Mouse (Mus musculus) CH12.LX (cell line): ENCODE results near the gene Olfr1022.

ENCODE experiments used
- CHD1 ChIP-seq: IDR thresholded peaks from 2 replicates; pipeline ENCODE4 v1.6.1; 2012; ENCODE audit warnings: low read depth, low read length, improper control_type of control experiment, inconsistent platforms
- CTCF ChIP-seq, 2 experiments: IDR thresholded peaks in 1 of 2; conservative IDR thresholded peaks in 1 of 2; 2 replicates each; pipeline ENCODE4 v1.5.1; 2011 to 2012; ENCODE audit warnings: low read depth in 2 of 2, low read length in 2 of 2, improper control_type of control experiment in 1 of 2, inconsistent platforms in 1 of 2, mild to moderate bottlenecking in 1 of 2, moderate library complexity in 1 of 2
- ELF1 ChIP-seq: IDR thresholded peaks from 2 replicates; pipeline ENCODE4 v1.6.1; 2014; ENCODE audit warnings: low read depth, mild to moderate bottlenecking, inconsistent platforms, low read length, improper control_type of control experiment
- EP300 ChIP-seq: IDR thresholded peaks from 2 replicates; pipeline ENCODE4 v1.6.1; 2011; ENCODE audit warnings: low read length, improper control_type of control experiment
- GABPA ChIP-seq: IDR thresholded peaks from 2 replicates; pipeline ENCODE4 v1.6.1; 2012; ENCODE audit warnings: low read depth, low read length, improper control_type of control experiment, inconsistent platforms; ENCODE audit not compliant: insufficient replicate concordance
- MXI1 ChIP-seq: IDR thresholded peaks from 2 replicates; pipeline ENCODE4 v1.6.1; 2011; ENCODE audit warnings: mild to moderate bottlenecking, low read depth, low read length, improper control_type of control experiment
- POLR2A ChIP-seq: IDR thresholded peaks from 2 replicates; pipeline ENCODE4 v1.6.1; 2011; ENCODE audit warnings: low read depth, mild to moderate bottlenecking, improper control_type of control experiment, low read length
- POLR2AphosphoS2 ChIP-seq: IDR thresholded peaks from 2 replicates; pipeline ENCODE4 v1.6.1; 2011; ENCODE audit warnings: low read depth, low read length, improper control_type of control experiment
- RCOR1 ChIP-seq: conservative IDR thresholded peaks from 2 replicates; pipeline ENCODE4 v1.6.1; 2012; ENCODE audit warnings: low read depth, mild to moderate bottlenecking, inconsistent platforms, low read length, improper control_type of control experiment
- TBP ChIP-seq: conservative IDR thresholded peaks from 2 replicates; pipeline ENCODE4 v1.6.1; 2011; ENCODE audit warnings: low read depth, low read length, improper control_type of control experiment
- ZC3H11A ChIP-seq: IDR thresholded peaks from 2 replicates; pipeline ENCODE4 v1.6.1; 2012; ENCODE audit warnings: low read depth, mild to moderate bottlenecking, inconsistent platforms, low read length, improper control_type of control experiment

DNA sequence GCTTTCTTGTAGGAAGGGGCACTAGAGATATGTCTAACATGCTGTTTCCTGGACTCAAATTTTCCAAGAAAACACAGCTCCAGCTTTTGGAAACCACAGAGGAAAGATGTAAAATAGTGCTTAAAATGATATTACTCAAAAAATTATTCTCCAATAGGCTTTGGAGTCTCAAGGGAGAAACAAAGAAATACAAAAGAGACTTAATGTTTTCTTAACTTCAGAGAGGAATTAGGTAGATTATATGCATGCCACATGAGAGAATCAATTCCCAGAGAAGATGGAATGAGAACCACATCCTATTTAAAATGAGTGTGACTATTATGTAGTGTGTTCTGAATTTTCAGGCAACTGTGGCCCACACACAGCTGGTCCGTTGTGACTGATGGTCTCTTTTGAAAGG lies 21.7 kb upstream of the Olfr1022 start, which contains the start of gene Olfr1020:
- TF ChIP-seq POLR2A (no peak), ELF1 (no peak), EP300 (no peak), CTCF (conservative IDR thresholded peaks at IDR 0.05 in 1 of 2, IDR thresholded peaks at IDR 0.05 in 1 of 2; ENCODE audit: low read depth in 2 of 2, low read length in 2 of 2) (no peak), TBP (no peak), MXI1 (no peak), POLR2AphosphoS2 (no peak), CHD1 (no peak), ZC3H11A (no peak), GABPA (no peak), RCOR1 (no peak)
